Mouse (Mus musculus): ENCODE measurements around the gene Gm10477.
"Not testable (repeated sequence)": the region's sequence is repeated elsewhere in the genome, so short reads cannot be mapped to it uniquely, and the experiment has no call there.

Gene Gm10477
- long read RNA-seq, experiment 1, result 0 reads
- long read RNA-seq, experiment 2, result 0 reads

DNA sequence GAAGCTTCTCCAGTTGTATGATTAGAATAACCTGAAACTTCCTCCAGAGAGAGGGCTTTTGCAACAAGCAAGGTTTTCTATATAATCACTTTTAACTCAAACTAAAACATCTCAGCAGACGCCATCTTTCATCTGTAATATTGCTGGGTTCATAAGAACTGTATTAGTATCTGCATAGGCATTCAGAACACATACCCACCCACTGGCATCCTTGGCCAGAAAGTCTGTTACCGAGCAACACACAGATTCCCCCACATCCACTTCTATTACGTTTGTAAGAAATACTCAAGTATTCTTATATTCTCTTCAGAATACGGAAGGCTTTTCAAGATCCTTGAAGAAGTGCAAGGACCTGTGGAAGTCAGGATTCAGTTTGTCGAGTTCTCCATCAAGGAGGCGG lies at the start of gene Gm10477:
TSS of gene Gm10477 (plus strand) at position 301 of the 400 bp plus-strand sequence.
- intact Hi-C loops (cut with DNase I), result not testable (repeated sequence)

GRCm38 (mm10) chrX:56477553-56477952 lies 47.0 kb upstream of the Gm10477 start:
- intact Hi-C loops (cut with DNase I), result no loop called here

DNA sequence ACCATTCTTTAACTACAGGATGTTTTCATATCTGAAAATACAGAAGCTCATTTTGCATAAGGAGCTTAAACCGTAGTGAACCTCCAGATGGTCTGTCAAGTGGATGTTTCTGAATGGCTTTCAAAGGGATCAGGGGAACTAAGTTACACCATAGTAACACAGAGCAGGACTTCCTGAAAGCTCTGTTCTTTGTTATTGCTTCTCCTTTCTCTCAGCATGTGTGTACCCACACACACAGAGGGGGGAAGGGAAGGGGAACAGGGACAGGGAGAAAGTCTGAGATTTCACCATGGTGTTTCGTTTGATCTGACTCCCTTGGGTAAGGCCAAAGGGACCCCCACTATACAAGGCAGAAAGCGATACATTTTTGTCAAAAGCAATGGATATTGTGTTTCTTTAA lies 42.6 kb upstream of the Gm10477 start:
- intact Hi-C loops (cut with DNase I), result no loop called here

- intact Hi-C loops (cut with DNase I), result loop anchor here (1.0 kb wide), 1 partner anchor 62 kb away; no protein-coding TSS in a partner anchor
Measured at GRCm38 (mm10) chrX:56489758-56490157, 34.8 kb upstream of the Gm10477 start.

DNA sequence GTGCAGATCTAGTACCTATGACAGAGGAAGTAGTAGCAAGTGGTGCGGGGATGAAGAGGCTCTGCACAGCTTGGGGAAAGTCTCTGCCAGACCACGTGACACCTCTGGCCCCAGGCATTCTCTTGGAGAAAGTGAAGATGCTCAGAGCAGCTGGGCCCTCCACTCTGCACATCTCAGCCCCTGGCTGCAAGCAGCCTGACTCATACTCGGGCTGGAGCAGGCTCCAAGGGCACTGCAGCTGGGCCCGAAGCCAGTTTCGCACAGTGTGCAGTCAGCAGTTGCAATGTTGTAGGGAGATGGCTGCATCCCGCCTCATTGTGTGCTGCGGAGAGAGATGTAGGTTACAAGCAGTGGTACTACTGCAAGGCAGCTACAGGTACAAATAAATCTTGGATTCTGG lies 27.3 kb upstream of the Gm10477 start:
- intact Hi-C loops (cut with DNase I), result no loop called here

DNA sequence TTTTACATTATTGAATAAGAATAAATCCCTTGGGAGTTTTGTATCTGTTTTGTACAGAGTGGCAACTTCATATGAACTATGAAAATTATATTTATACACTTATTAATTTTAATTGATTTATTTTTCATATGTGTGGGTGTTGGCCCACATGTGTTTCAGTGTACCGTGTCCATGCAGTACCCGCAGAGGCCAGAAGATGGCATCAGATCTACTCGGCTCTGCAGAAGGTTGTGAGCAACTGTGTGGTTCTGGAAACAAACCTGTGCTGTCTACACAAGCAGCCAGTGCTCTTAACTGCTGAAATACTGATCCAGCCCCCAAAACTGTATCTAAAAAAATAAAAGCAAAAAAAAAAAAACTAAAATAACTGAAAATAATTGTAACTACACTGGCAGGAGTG lies 6.7 kb downstream of the Gm10477 start:
- intact Hi-C loops (cut with DNase I), result loop anchor here (5.0 kb wide), 1 partner anchor 306 kb away; no protein-coding TSS in a partner anchor

GRCm38 (mm10) chrX:56537162-56537561 lies 12.6 kb downstream of the Gm10477 start:
- intact Hi-C loops (cut with DNase I), result no loop called here

DNA sequence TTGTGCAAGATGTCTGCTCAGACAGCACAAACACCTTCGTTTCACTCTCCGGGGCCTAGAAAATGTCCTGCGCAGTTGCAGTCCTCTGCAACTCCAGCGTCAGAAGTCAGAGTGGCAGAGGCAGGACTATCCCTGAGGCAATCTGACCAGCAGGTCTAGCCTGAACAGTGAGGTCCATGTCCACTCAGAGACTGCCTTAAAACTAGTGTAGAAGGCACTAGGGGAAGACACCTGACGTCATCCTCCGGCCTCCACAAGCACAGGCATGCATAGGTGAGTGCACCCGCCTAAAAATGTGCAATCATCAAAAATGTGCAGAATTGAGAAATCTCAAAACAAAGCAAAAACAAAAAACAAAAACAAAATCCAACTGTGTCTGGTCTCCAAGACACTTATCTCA lies 25.0 kb downstream of the Gm10477 start, which contains the start of gene Gm648:
TSS of gene Gm648 (minus strand) at position 101 of the 400 bp plus-strand sequence.
- intact Hi-C loops (cut with DNase I), result no loop called here

DNA sequence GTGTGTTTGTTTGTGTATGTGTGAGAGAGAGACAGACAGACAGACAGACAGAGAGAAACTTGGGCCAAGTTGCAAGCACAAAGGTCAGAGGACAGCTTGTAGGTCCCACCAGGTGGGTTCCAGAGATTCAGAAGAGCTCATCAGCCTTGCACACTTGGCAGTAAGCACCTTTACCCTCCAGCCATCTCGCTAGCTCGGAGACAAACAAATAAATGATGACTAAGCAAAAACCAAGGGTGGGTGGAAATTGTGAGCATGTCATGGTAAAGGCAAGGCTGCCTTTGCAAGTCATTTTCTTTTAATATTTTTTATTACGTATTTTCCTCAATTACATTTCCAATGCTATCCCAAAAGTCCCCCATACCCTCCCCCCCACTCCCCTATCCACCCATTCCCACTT lies 29.0 kb downstream of the Gm10477 start:
- intact Hi-C loops (cut with DNase I), result no loop called here

DNA sequence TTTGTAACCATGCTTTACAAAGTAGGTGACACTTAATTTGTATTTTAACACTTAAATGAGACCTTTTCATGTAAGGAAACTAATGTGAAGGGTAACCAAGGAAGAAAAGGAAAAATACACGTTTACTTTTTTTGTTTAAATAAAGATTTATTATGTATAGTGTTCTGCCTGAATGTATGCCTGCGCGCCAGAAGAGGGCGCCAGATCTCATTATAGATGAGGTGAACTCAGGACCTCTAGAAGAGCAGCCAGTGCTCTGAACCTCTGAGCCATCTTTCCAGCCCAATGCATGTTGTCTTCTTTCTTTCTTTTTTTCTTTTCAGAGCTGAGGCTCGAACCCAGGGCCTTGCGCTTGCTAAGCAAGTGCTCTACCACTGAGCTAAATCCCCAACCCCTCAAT lies 47.9 kb downstream of the Gm10477 start:
- intact Hi-C loops (cut with DNase I), result no loop called here

Measured in adrenal gland (tissue).